Mouse (Mus musculus) limb, embryonic 12.5 days (tissue): Measurements from ENCODE around the gene Pygm. TPM values are rescaled to one million over a fixed set of nuclear protein-coding genes. Genes with fewer than 3 reads are reported as not detected.

Experiments used
- ATAC-seq: fragments of 200-750 bp; cut with Nextera tagmentation; 2 replicates; pipeline ENCODE4 v1.8.0; 2017; ENCODE audit warnings: low read depth, moderate TSS enrichment; ENCODE audit not compliant: insufficient number of reproducible peaks, insufficient read depth, low FRiP score, low TSS enrichment
- H3K27ac ChIP-seq: fragments of 300-500 bp; sonication (generic); 2 replicates; pipeline ENCODE4 v1.5.1; 2016; ENCODE audit warnings: mild to moderate bottlenecking, moderate library complexity
- H3K27me3 ChIP-seq: fragments of 300-500 bp; sonication (generic); 2 replicates; pipeline ENCODE4 v1.6.1; 2016; ENCODE audit warnings: mild to moderate bottlenecking, moderate library complexity
- H3K36me3 ChIP-seq: fragments of 300-500 bp; sonication (generic); 2 replicates; pipeline ENCODE4 v1.6.1; 2016; ENCODE audit warnings: mild to moderate bottlenecking, moderate library complexity
- H3K4me1 ChIP-seq: fragments of 300-500 bp; sonication (generic); replicated peaks from 2 replicates; pipeline ENCODE4 v1.6.1; 2016
- H3K4me2 ChIP-seq: fragments of 300-500 bp; sonication (generic); 2 replicates; pipeline ENCODE4 v1.6.1; 2016; ENCODE audit warnings: mild to moderate bottlenecking, moderate library complexity
- H3K4me3 ChIP-seq: fragments of 300-500 bp; sonication (generic); replicated peaks from 2 replicates; pipeline ENCODE4 v1.5.1; 2016; ENCODE audit warnings: mild to moderate bottlenecking
- H3K9ac ChIP-seq: fragments of 300-500 bp; sonication (generic); replicated peaks from 2 replicates; pipeline ENCODE4 v1.6.1; 2016; ENCODE audit warnings: mild to moderate bottlenecking, moderate library complexity
- H3K9me3 ChIP-seq: fragments of 300-500 bp; sonication (generic); 2 replicates; pipeline ENCODE4 v1.6.1; 2016; ENCODE audit warnings: mild to moderate bottlenecking, moderate library complexity
- WGBS: fragments of 180-500 bp; shearing (Covaris S2); methylation state at CpG from one replicate; pipeline ENCODE4 v1.1.7; 2016; 5-methylcytosine and 5-hydroxymethylcytosine counted together
- polyA plus RNA-seq: library from polyadenylated mRNA; unstranded; fragments of >200 nt; fragmentation: Nextera tagmentation; extraction: Ambion mirVana; gene quantifications from 2 replicates; pipeline ENCODE4 v1.2.1, GENCODE M21; 2016

Gene Pygm
- polyA plus RNA-seq, 1 experiment from 2014 or later = 6.3 TPM

DNA sequence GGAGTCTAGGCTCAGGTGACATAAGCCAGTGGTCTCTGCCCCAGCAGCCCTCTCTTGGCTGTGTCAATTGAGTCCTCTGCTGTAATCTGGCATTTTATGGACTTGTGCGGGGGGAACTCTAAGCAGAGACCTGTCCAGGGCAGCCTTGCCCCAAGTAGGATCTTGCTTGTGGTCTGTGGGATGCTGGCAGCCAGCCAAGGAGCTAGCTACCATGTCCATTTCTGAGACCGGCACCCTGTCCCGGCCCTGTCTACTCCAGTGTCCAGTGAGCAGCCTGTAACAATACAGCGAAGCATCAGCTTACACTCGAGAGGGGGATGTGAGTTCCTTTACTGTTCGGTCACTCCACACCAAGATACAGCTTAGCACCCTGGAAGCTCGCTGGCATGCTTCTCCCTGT lies 30.2 kb upstream of the Pygm start:
- Histone ChIP-seq H3K4me2 (no peak overlapping the region), H3K4me1 (peaks cover 19% of the 10 kb centered on the region), H3K27me3 (no peaks in the 10 kb centered on the region), H3K27ac (no peak overlapping the region), H3K9ac (no peak overlapping the region), H3K36me3 (peaks cover 23% of the 10 kb centered on the region), H3K4me3 (no peak overlapping the region), H3K9me3 (no peaks in the 10 kb centered on the region)
- 88% methylated on average over 7 of the region's 7 CpGs for WGBS
- ATAC-seq = no peak

DNA sequence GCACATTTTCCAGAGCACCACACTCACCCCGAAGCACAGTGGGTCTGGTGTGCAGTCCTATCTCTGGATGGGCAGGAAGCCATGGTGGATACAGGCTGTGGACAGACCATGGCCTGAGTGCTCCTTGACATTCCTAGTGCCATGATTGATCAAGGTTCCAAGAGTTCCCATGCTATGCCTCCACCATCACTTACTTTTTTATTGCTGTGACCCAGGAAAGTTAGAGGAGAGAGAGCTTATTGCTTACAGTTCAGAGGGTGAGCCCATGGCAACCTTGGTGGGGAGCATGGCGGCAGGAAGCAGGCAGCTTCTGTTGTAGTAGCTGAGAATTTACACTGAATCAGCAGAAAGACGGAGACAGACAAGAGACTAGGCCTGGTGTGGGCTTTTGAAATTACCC lies 22.9 kb upstream of the Pygm start:
- H3K9ac ChIP-seq = no peak overlapping the region
- H3K4me1 ChIP-seq = peaks cover 20% of the 10 kb centered on the region
- no peak overlapping the region for H3K4me3 ChIP-seq
- H3K9me3 ChIP-seq = no peaks in the 10 kb centered on the region
- no peak overlapping the region for H3K27ac ChIP-seq
- ATAC-seq = no peak
- peaks cover 28% of the 10 kb centered on the region for H3K36me3 ChIP-seq
- WGBS = 94% methylated on average over 3 of the region's 3 CpGs
- H3K4me2 ChIP-seq = no peak overlapping the region
- H3K27me3 ChIP-seq = no peaks in the 10 kb centered on the region

DNA sequence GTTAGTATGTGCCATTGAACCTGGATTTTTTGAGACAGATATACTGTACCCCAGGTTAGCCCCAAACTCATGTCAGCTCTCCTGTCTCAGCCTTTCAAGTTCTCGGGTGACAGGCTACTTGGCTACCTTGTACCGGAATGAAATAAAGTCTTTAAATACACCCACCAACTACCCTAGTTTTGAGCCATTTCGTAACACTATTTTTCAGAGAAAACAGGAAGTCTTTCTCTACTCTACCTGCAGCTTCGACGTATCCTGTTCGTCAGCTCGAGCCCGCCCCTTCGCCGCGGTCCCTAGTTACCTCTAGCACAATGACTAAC lies 21.1 kb upstream of the Pygm start:
- 1% methylated on average over 11 of the region's 11 CpGs for WGBS
- Histone ChIP-seq H3K9me3 (no peaks in the 10 kb centered on the region), H3K36me3 (peaks cover 46% of the 10 kb centered on the region), H3K9ac (no peak overlapping the region; the same call in 1 of the 2 replicates), H3K4me1 (peaks cover 28% of the 10 kb centered on the region), H3K27ac (peak overlapping the region; percentile 99), H3K4me2 (peak overlapping the region; percentile 92), H3K4me3 (peak overlapping the region; percentile 98), H3K27me3 (no peaks in the 10 kb centered on the region)
- no peak for ATAC-seq

DNA sequence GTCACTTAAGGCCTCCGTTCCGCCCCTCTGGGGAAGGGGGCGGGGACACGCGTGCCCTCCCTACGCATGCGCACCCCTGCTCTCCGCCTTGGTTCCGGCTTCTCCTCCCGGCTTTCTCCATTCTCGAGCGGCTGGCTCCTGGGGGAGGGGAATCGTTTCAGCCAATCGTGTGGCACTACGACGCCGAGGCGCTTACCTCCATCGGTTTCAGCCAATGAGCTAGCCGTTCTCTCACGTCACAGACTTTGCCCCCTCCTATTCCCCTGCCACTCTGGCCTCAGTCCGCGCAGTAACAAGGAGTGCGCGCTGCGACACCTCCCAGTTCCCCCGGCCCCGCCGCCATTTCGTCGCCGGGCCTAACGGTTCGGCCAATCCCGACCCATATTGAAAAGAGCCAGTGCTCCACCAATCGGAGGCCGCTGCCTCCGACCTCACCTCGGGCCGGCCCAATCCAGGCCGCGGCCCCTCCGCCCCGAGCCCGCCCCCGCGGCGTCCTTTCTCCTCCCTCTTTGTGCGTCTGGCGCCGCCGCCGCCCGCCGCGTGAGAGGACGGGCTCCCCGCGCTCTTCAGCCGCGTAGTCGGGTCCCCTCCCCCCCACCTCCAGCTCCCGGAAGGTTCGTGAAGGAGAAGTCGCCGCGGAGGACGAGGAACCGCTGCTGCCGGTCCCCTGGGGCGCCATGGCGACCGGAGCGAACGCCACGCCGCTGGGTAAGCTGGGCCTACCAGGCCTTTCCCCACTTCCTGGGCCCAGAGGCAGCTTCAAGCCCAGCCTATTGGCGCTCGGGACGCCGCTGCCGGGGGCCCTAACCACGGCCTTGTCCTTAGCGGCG lies 20.6 kb upstream of the Pygm start, which contains the start of gene Sf1:
Gene Sf1 (plus strand): TSS at position 280 of the 830 bp plus-strand sequence.
- peak within 1 kb of the TSS; percentile 92 for H3K4me2 ChIP-seq
- no peaks in the 10 kb centered on the region for H3K27me3 ChIP-seq
- peaks cover 52% of the 10 kb centered on the region for H3K36me3 ChIP-seq
- H3K4me1 ChIP-seq = peaks cover 28% of the 10 kb centered on the region
- peak within 1 kb of the TSS; percentile 99 for H3K9ac ChIP-seq
- H3K4me3 ChIP-seq = peak within 1 kb of the TSS; percentile 98
- H3K27ac ChIP-seq = peak within 1 kb of the TSS; percentile 99
- WGBS = 1% methylated on average over 85 of the region's 85 CpGs
- ATAC-seq = peak; percentile 99
- H3K9me3 ChIP-seq = no peaks in the 10 kb centered on the region

DNA sequence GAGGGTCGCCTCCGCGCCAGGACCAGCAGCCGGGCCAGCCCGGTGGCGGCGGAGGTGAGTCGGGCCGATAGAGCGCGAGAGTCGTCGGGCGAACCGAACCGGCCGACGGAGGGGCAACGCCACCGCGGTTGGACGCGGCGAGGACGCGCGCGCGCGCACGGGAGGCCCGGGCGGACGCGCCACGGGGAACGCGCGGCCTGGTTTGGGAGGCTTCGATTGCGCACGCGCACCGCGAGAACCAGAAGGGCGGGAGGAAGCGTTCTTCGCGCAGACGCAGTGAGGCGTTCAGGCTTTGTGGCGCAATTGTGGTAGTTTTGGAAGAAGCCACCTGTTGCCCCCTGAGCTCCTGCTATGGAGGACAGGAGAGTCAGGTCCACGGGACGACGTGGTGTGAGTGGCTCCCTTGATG lies 19.9 kb upstream of the Pygm start:
- WGBS = under 1% methylated on average over 55 of the region's 55 CpGs
- no peaks in the 10 kb centered on the region for H3K27me3 ChIP-seq
- H3K4me3 ChIP-seq = peak overlapping the region; percentile 98
- peaks cover 28% of the 10 kb centered on the region for H3K4me1 ChIP-seq
- H3K4me2 ChIP-seq = peak overlapping the region; percentile 92
- no peaks in the 10 kb centered on the region for H3K9me3 ChIP-seq
- H3K36me3 ChIP-seq = peaks cover 58% of the 10 kb centered on the region
- H3K9ac ChIP-seq = peak overlapping the region; percentile 99
- peak overlapping the region; percentile 99 for H3K27ac ChIP-seq
- ATAC-seq = no peak

DNA sequence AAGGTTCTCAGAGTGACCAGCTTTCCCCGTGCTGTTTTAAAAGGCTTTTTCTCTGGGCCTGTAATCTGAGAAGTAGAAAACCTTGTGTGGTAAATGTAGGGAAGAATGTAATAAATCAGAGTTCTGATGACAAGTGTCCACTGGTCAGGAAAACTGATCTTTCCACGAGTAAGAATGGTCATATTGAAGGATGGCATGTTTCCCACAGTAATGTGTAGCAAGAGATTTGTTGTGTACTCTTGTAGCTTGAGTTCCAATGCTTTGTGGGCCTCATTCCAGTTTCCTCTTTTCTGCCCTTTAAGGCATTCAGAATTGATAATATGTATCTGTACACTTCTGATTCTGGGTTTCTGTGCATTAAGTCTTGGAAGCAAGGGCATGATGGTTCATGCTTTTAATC lies 19.4 kb upstream of the Pygm start:
- peaks cover 63% of the 10 kb centered on the region for H3K36me3 ChIP-seq
- ATAC-seq = no peak

DNA sequence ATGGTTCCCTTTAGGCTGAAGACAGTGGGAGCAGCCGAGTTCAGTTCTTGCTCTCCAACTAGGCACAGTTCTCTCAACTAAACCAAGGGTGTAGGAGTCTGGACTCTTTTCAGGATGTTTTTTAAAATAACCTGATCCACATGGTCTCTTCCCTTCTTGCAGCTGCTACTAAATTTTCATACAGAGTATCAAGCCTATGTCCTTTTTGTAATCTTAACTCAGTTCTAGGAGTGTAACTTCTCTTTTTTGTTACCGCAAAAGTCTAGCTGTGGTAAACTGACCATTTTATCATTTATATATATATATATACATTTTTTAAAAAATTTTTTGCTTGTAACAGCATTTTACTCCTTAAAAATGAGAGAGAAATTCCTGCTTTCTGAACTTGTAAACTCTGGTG lies 14.0 kb upstream of the Pygm start:
- Histone ChIP-seq H3K27me3 (no peaks in the 10 kb centered on the region), H3K27ac (no peak overlapping the region), H3K9ac (no peak overlapping the region), H3K4me3 (no peak overlapping the region), H3K4me2 (no peak overlapping the region), H3K36me3 (peaks cover 99% of the 10 kb centered on the region), H3K9me3 (no peaks in the 10 kb centered on the region), H3K4me1 (peaks cover 17% of the 10 kb centered on the region)
- 94% methylated on average over 2 of the region's 2 CpGs for WGBS
- no peak for ATAC-seq

More for the DNA sequence above, 19.4 kb upstream of the Pygm start:
- Histone ChIP-seq H3K4me3 (peak overlapping the region; percentile 98), H3K27me3 (no peaks in the 10 kb centered on the region), H3K9me3 (no peaks in the 10 kb centered on the region), H3K4me2 (peak overlapping the region; percentile 92), H3K4me1 (peaks cover 28% of the 10 kb centered on the region), H3K27ac (no peak overlapping the region), H3K9ac (peak overlapping the region; percentile 99)
- WGBS = 1% methylated on average over 2 of the region's 2 CpGs

DNA sequence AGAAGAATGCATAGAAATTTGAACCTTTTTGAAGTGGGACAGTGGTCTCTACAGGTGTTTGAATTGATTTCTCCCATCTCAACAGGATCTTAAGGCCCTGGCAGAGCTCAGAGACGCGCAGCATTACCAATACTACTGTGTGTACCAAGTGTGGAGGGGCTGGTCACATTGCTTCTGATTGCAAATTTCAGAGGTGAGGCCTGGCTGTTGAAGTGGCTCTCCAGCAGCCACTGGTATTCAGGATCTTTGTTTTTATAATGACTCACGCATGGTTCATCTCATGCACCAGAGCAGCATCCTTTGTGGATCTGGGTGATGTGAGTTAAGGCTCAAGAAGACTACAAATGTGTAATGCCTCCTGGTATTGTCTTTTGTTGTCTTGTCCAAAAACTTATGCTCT lies 11.8 kb upstream of the Pygm start:
- no peak overlapping the region for H3K9ac ChIP-seq
- peaks cover 99% of the 10 kb centered on the region for H3K36me3 ChIP-seq
- H3K4me3 ChIP-seq = no peak overlapping the region
- peaks cover under 1% of the 10 kb centered on the region; the same call in 1 of the 2 replicates for H3K4me1 ChIP-seq
- no peaks in the 10 kb centered on the region for H3K9me3 ChIP-seq
- WGBS = 89% methylated on average over 3 of the region's 3 CpGs
- ATAC-seq = no peak
- H3K27ac ChIP-seq = no peak overlapping the region
- H3K27me3 ChIP-seq = no peaks in the 10 kb centered on the region
- H3K4me2 ChIP-seq = no peak overlapping the region

DNA sequence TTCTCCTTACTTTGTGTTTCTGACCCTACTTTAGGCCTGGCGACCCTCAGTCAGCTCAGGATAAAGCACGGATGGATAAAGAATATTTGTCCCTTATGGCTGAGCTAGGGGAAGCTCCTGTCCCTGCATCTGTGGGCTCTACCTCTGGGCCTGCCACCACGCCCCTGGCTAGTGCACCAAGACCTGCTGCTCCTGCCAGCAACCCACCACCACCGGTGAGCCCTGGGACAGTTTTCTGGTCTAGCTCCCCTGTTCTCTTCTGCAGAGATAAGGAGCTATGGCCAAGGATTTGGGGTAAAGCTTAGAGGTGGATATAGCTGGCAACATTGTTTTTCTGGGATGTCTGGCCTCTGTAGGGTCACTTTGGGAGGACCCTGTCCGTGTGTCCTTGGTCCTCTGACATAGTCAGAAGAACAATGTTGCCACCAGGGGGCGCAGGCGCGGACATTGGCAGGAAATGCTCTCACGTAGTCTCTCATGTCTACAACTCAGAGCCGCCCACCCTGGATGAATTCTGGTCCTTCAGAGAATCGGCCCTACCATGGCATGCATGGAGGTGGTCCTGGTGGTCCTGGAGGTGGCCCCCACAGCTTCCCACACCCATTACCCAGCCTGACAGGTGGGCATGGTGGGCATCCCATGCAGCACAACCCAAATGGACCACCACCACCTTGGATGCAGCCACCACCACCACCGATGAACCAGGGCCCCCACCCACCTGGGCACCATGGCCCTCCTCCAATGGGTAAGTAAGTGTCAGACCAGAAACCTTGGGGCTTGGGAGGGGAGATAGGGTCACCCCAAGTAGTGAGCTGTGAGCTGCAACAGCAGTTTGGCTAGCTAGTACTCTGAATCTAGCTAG lies 10.4 kb upstream of the Pygm start:
- Histone ChIP-seq H3K4me3 (no peak overlapping the region), H3K4me2 (no peak overlapping the region), H3K27me3 (no peaks in the 10 kb centered on the region), H3K27ac (no peak overlapping the region), H3K36me3 (peaks cover 99% of the 10 kb centered on the region), H3K9me3 (no peaks in the 10 kb centered on the region), H3K9ac (no peak overlapping the region), H3K4me1 (no peaks in the 10 kb centered on the region)
- no peak for ATAC-seq
- 74% methylated on average over 12 of the region's 12 CpGs for WGBS

GRCm38 (mm10) chr19:6374571-6374970 lies 9.6 kb upstream of the Pygm start:
- Histone ChIP-seq H3K4me2 (no peak overlapping the region; the same call in 1 of the 2 replicates), H3K4me1 (no peaks in the 10 kb centered on the region), H3K36me3 (peaks cover 100% of the 10 kb centered on the region), H3K9ac (no peak overlapping the region), H3K27me3 (no peaks in the 10 kb centered on the region), H3K4me3 (no peak overlapping the region), H3K9me3 (no peaks in the 10 kb centered on the region), H3K27ac (no peak overlapping the region)
- no peak for ATAC-seq
- over 99% methylated on average over 10 of the region's 10 CpGs for WGBS
